Mouse (Mus musculus) olfactory bulb, adult 2 months (tissue): ENCODE data around the gene Pgm1.

Experiments used
- CTCF ChIP-seq: fragments of 200-500 bp; IDR thresholded peaks from 2 replicates; pipeline ENCODE4 v1.5.1; 2012; ENCODE audit warnings: low read depth, mild to moderate bottlenecking, low read length, moderate library complexity; ENCODE audit not compliant: insufficient read depth
- POLR2A ChIP-seq: fragments of 200-500 bp; IDR thresholded peaks from 2 replicates; pipeline ENCODE4 v1.6.1; 2012; ENCODE audit warnings: mild to moderate bottlenecking, low read depth, low read length, moderate library complexity; ENCODE audit not compliant: insufficient read depth

DNA sequence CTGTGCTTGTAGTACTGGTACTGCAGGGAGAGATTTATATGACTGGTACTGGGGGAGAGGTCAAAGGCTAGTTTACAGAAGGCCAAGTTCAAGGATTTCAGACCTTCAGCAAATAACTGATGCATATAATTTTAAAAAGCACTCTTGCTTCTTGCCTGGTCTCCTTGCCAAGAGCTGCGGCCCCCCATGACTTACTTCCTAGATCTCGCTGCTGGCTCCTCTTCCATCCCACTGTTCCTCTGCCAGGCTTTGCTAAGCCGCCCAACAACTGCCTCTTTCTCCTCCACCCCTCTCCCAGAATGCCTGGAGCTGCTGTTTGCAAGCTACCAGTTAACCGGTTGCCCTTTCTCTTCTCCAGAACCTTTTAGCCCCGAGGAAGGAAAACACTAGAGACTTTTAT lies 71.8 kb downstream of the Pgm1 start:
- no peak for TF ChIP-seq CTCF
- no peak for TF ChIP-seq POLR2A
